Mouse (Mus musculus) CD4-positive helper T cell, adult 2 months (primary cell): Measurements from ENCODE around the gene Ppp1r13l.

Source experiments
- DNase-seq: peaks from one replicate; pipeline ENCODE4 v3.0.0-alpha.2; 2012; ENCODE audit warnings: low read depth, missing footprints, low spot score

The Ppp1r13l gene

GRCm38 (mm10) chr7:19337122-19337521 lies 22.4 kb upstream of the Ppp1r13l start:
- no peak for DNase-seq

- DNase-seq, result no peak
These were observed 21.5 kb upstream of the Ppp1r13l start for GRCm38 (mm10) chr7:19338060-19338459.

GRCm38 (mm10) chr7:19338596-19338995 lies 21.0 kb upstream of the Ppp1r13l start:
- DNase-seq, result no peak

- no peak for DNase-seq
These were observed 18.3 kb upstream of the Ppp1r13l start for GRCm38 (mm10) chr7:19341250-19341649.

GRCm38 (mm10) chr7:19341761-19342409 lies 17.7 kb upstream of the Ppp1r13l start:
- no peak for DNase-seq

- DNase-seq, result peak; percentile 77
These were observed 17.0 kb upstream of the Ppp1r13l start for GRCm38 (mm10) chr7:19342481-19343027.

DNA sequence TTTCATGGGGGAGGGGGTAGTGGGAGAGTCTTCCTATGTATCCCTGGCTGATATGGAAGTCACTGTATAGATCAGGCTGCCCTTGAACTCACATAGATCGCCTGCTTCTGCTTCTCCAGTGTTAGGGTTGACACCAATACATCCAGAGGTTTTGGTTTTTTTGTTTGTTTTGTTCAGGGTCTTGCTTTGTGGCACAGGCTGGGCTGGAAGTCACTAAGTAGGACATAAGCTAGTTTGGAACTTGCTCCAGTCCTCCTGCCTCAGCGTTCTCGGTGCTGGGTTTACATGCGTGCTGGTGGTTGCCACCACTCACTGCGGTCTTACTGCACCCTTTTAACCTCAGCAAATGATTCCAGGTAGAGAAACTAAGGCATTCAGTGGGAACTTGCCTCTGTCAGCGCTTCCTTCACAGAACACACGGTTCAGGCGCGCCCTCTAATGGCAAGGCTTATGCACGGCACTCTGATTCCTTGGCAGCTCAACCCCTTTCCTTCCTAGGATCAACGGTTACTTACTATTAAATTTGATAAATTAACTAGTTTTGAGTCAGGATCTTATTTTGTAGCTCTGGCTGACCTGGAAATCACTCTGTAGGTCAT lies 16.2 kb upstream of the Ppp1r13l start:
- DNase-seq, result peak; percentile 81

DNA sequence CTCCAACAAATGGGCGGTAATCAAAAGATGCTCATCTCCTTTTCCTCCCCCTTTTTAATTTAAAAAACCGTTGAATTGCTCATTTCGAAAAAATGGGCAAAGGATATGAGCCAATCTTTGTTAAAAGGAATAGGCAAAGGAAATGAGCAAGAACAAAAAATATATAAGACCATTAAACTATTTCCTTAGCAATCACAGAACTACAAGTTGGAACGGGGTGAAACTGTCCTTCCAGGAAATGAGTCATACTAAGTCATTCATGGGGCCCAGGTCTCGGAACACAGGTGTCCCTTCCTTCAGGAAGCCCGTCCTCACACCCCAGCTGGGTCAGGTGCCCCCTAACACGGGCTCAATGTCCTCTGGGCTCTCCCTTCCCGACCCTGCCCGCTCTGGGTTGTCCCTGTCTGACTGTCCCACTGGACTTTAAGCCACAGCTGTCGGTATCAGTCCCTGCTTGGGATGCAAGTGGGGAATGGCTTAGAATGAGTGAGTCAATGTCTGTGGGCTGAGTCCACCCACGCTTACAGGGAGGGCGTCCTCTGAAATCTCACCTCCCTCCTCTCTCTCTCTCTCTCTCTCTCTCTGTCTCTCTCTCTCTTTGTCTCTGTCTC lies 15.2 kb upstream of the Ppp1r13l start, which contains the start of gene Ercc1:
TSS of gene Ercc1 (plus strand) at position 542 of the 611 bp plus-strand sequence.
- DNase-seq, result no peak

GRCm38 (mm10) chr7:19344938-19345471 lies 14.5 kb upstream of the Ppp1r13l start:
- peak; percentile 99 for DNase-seq

- no peak for DNase-seq
These were observed 10.2 kb upstream of the Ppp1r13l start for GRCm38 (mm10) chr7:19349188-19349915.

DNA sequence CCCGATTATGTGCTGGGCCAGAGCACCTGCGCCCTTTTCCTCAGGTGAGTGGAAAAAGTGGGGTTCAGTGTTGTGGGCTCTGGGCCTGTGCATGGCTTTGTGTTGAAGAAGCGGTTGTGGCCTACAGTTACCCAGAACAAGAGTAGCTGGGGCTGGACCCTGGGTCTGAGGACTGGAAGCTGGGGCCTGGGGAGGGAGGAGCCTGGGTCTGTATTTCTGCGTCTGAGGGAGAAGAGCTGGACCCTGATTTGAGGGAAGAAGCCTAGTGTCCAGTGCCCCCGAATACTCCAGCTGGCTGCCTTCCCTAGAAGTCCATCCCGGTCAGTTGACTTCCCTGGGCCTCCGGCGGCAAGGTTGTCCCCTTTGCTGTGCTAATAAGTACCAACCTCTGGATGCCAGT lies 9.3 kb upstream of the Ppp1r13l start:
- DNase-seq, result no peak

DNA sequence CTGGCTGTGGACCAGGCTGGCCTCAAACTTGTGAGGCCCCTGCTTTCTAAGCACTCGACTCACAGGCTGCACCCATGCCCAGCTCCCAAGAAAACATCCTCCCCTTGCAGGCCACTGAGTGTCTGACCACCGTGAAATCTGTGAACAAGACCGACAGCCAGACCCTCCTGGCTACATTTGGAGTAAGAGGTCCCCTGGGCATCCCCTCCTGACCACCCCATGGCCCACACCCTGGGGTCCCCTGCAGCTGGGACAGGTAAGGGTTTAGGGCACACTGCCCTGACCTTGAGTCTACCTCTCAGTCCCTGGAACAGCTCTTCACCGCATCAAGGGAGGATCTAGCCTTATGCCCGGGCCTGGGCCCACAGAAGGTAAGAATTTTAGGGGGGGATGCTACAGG lies 4.6 kb upstream of the Ppp1r13l start:
- DNase-seq, result no peak

DNA sequence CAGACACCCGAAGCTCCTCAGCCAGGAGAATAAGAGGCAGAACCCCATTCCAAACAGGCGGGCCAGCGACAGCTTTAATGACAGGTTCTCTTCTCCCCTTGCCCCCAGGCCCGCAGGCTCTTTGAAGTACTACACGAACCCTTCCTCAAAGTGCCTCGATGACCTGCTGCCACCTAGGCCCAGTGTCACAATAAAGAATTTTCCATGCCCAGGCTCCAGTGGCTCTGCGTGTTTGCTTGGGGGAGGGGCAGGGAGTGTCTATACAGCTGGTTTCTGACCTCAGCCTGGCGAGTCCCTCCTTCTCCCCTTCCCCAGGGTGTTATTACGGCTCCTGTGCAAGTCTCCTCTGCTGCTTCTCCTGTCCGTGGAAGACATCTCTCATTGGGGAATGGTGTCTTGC lies 3.2 kb upstream of the Ppp1r13l start:
- no peak for DNase-seq

- DNase-seq, result no peak
These were observed 1.9 kb upstream of the Ppp1r13l start for GRCm38 (mm10) chr7:19357381-19358375.

DNA sequence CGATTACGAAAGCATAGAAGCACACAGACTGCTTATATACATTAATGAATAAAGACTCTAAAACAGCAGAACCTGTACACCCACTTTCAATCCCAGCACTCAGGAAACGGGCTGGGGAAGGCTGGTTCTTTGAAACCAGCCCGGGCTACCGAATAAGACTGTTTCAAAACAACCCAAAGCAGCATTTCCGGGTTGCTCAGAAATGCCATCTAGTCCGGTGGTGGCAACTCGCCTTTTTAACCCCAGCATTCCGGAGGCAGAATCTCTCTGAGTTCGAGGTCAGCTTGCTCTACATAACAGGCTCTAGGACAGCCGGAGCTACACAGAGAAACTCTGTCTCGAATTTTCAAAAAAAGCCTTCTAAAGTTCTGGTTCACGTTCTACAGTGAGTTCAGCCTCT lies 915 bp upstream of the Ppp1r13l start:
- DNase-seq, result peak; percentile 23

DNA sequence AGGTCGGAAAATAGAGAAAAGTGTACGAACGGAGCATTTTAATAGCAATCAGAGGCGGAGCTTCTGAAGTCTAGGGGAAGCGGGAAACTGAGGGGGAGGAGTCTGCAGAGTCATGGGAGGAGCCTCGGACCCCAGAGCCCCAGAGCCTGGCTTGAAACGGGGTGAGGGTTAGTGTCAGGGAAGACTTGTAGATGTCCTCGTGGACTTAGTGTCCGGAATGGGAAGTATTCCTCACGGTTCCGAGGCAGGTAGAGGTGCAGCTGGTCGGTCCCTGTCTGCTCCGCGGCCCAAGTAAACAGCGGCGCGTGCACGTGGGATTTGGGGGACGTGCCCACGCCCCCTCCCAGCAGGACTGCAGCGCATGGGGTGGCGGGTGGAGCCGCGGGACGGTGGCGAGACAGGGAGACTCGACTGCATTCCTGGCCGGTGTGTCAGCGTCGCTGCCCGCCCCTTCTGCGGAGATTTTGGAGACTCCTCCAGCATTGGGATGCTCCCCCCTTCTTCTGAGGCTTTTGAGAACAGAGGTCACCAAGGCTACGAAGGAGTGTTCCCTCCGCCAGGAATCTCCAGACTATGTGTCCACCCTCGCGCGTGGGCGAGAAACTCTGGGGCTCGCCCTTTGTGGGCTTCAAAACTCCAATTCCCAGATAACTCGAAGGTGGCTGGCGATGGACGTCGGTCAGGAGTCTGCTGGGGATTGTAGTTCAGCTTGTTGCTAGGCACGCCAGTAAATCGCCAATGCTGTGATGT lies 518 bp downstream of the Ppp1r13l start:
- DNase-seq, result no peak

DNA sequence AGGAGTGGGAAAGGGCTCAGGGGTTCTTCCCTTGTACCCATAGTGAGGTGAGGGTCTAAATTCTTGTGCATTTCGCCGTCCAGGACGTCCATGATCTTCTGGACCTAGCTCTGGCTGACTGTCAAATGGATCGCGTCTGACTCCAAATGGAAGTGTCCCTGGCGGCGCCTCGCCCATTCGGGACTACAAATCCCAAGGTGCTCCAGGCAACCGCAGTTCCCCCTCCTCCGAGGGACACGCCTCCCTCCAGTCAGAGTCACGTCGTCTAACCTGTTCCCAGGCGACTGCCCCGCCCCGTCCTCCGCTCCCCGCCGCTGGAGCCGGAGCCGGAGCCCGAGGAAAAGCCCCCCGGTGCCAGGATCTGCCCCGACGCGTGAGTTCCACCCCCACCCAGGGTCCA lies 1.4 kb downstream of the Ppp1r13l start:
- peak; percentile 78 for DNase-seq

DNA sequence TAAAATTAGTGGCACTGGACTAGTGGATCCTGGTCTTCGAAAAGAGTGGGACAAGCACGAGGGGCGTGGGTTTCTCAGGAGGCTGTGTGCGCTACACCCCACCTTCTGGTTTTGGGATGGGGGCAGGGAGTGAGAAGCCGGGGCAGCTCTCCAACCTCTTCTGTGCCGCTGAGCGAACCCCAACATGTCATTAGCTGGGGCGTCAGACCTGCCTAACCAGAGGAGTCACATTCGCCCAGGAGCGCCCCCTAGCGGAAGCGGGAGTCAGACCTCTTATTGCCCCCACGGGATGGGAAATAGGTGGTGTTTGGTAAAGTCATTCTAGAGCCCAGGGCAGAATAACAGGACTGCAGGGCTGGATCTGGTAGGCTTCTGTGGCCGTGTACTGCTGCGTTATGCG lies 2.2 kb downstream of the Ppp1r13l start:
- peak; percentile 84 for DNase-seq

GRCm38 (mm10) chr7:19362276-19362675 lies 2.7 kb downstream of the Ppp1r13l start:
- DNase-seq, result no peak

DNA sequence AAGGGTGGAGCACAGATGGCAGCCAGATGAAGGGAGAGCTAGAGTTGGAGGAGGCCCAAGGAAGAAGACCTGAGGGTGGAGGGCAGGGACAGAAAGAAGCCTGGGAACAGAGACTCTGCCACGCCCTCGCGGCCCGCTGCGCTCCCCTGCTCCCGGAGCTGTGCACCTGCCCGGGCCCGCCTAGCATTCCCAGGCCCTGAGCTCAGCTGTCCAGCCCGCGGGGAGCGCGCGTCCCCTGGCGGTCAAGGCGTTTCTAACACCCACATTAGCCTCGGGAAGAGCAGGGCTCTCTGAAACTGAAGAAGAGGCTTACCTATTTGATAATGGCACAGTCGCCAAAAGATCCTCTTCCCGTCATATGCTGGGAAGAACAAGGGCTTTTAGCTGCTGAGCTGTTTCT lies 4.3 kb downstream of the Ppp1r13l start:
- DNase-seq, result peak; percentile 66
